Mouse (Mus musculus): ENCODE measurements around the gene Csad. TPM values are rescaled to one million over a fixed set of nuclear protein-coding genes. Genes with fewer than 3 reads are reported as not detected.

The Csad gene
- 32.2 and 33.7 TPM in 2 replicates for polyA plus RNA-seq (2015; fragmentation: Nextera tagmentation; extraction: Ambion mirVana)

- no peak for DNase-seq (ENCODE audit: low spot score)
Measured at GRCm38 (mm10) chr15:102204674-102205505, at the start of gene Csad. TSS of gene Csad (minus strand) at chr15:102204724.

- no peak for DNase-seq (ENCODE audit: low spot score)
Measured at GRCm38 (mm10) chr15:102250521-102250920, 46.0 kb upstream of the Csad start.

- DNase-seq (ENCODE audit: low spot score), result no peak
Measured at GRCm38 (mm10) chr15:102249967-102250366, 45.4 kb upstream of the Csad start.

GRCm38 (mm10) chr15:102249251-102249691 lies 44.7 kb upstream of the Csad start:
- DNase-seq (ENCODE audit: low spot score), result no peak

GRCm38 (mm10) chr15:102248812-102249191 lies 44.3 kb upstream of the Csad start:
- no peak for DNase-seq (ENCODE audit: low spot score)

- DNase-seq (ENCODE audit: low spot score), result no peak
Measured at GRCm38 (mm10) chr15:102248131-102248811, 43.7 kb upstream of the Csad start.

GRCm38 (mm10) chr15:102247252-102248130 lies 43.0 kb upstream of the Csad start:
- no peak for DNase-seq (ENCODE audit: low spot score)

- peak; percentile 60 for DNase-seq (ENCODE audit: low spot score)
Measured at GRCm38 (mm10) chr15:102246866-102247251, 42.3 kb upstream of the Csad start.

GRCm38 (mm10) chr15:102245891-102246741 lies 41.6 kb upstream of the Csad start:
- peak; percentile 63 for DNase-seq (ENCODE audit: low spot score)

GRCm38 (mm10) chr15:102245461-102245881 lies 40.9 kb upstream of the Csad start:
- no peak for DNase-seq (ENCODE audit: low spot score)

GRCm38 (mm10) chr15:102244306-102245191 lies 40.0 kb upstream of the Csad start:
- DNase-seq (ENCODE audit: low spot score), result no peak

GRCm38 (mm10) chr15:102243229-102244190 lies 39.0 kb upstream of the Csad start:
- no peak for DNase-seq (ENCODE audit: low spot score)

- DNase-seq (ENCODE audit: low spot score), result no peak
Measured at GRCm38 (mm10) chr15:102242404-102243228, 38.1 kb upstream of the Csad start.

- DNase-seq (ENCODE audit: low spot score), result no peak
Measured at GRCm38 (mm10) chr15:102240607-102241006, 36.1 kb upstream of the Csad start.

GRCm38 (mm10) chr15:102239851-102240250 lies 35.3 kb upstream of the Csad start:
- DNase-seq (ENCODE audit: low spot score), result no peak

- peak; percentile 71 for DNase-seq (ENCODE audit: low spot score)
Measured at GRCm38 (mm10) chr15:102239260-102239590, 34.7 kb upstream of the Csad start.

- DNase-seq (ENCODE audit: low spot score), result no peak
Measured at GRCm38 (mm10) chr15:102238543-102239259, 34.2 kb upstream of the Csad start.

Measured in thymus, postnatal 0 days (tissue).